Mouse (Mus musculus): ENCODE data around the gene Crp. TPM values are rescaled to one million over a fixed set of nuclear protein-coding genes. Genes with fewer than 3 reads are reported as not detected.

Gene Crp
- polyA plus RNA-seq, 1 experiment = not detected

DNA sequence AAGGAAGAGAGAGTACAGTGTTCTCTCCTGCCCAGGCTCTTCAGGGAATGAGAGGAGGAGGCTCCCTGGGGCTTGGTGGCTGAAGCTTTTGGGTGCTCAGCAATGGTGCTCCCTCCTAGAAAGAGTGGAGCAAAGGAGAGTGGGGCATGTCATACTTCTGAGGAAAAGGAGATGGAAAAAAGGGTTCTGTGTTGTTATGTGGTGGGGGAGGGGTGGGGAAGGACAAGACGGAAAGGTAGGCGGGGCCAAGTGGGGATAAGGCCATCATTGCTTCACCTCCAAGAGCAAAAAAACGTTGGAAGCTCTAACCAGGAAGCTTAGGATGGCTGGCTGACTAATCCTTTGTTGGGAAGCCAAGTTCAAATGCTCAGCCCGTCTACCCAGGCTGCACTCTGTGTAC is 14.1 kb downstream of the Crp start:
- no peak overlapping the region for H3K4me3 ChIP-seq (ENCODE audit: insufficient read depth, poor library complexity, severe bottlenecking)
- H3K79me3 ChIP-seq (ENCODE audit: low read depth) = no peaks in the 10 kb centered on the region
- no peaks in the 10 kb centered on the region for H3K79me2 ChIP-seq (ENCODE audit: control insufficient read depth, insufficient read depth)
- no peaks in the 10 kb centered on the region for H3K36me3 ChIP-seq (ENCODE audit: control insufficient read depth, insufficient read depth)
- no peaks in the 10 kb centered on the region for H3K27me3 ChIP-seq (ENCODE audit: control insufficient read depth, insufficient read depth, insufficient read length)
- TF ChIP-seq MAX (IDR thresholded peaks at IDR 0.05) (no peak), USF1 (IDR thresholded peaks at IDR 0.05; ENCODE audit: low read depth) (no peak), CEBPB (IDR thresholded peaks at IDR 0.05; ENCODE audit: low read depth) (no peak), FOSL1 (IDR thresholded peaks at IDR 0.05; ENCODE audit: insufficient read depth, low read length, poor library complexity, severe bottlenecking) (no peak), MYOG (IDR thresholded peaks at IDR 0.05; ENCODE audit: control insufficient read depth, extremely low read depth, insufficient read length) (no peak), CTCF (IDR thresholded peaks at IDR 0.05; ENCODE audit: control insufficient read depth, insufficient read depth, insufficient read length) (no peak), MYOD1 (IDR thresholded peaks at IDR 0.05; ENCODE audit: control insufficient read depth, insufficient read length, low read depth) (no peak)
- no peak overlapping the region for H3ac ChIP-seq (ENCODE audit: control insufficient read depth, insufficient read length, low read depth)

DNA sequence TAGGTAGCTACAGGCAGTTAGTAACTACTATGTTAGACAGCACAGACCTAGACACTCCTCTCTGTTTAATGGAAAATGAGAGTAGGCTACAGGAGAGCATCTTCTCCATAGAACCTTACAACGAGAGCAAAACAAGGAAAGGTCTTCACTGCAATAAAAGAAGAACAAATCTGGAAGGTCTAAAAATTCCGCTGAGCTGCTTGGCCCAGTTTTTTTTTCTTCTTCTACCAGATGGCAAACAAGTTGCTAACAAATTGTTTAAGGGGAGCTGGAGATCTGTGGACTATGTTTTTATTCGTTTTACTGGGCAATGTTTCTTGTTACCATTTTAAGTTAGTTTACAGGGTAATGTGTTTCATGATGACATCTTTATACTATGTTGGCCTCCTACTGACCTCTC is 53.4 kb downstream of the Crp start:
- H3K4me3 ChIP-seq (ENCODE audit: insufficient read depth, poor library complexity, severe bottlenecking) = no peak overlapping the region
- H3ac ChIP-seq (ENCODE audit: control insufficient read depth, insufficient read length, low read depth) = no peak overlapping the region
- no peaks in the 10 kb centered on the region for H3K79me2 ChIP-seq (ENCODE audit: control insufficient read depth, insufficient read depth)
- no peaks in the 10 kb centered on the region for H3K79me3 ChIP-seq (ENCODE audit: low read depth)
- no peaks in the 10 kb centered on the region for H3K36me3 ChIP-seq (ENCODE audit: control insufficient read depth, insufficient read depth)
- no peaks in the 10 kb centered on the region for H3K27me3 ChIP-seq (ENCODE audit: control insufficient read depth, insufficient read depth, insufficient read length)
- TF ChIP-seq MAX (IDR thresholded peaks at IDR 0.05) (no peak), CEBPB (IDR thresholded peaks at IDR 0.05; ENCODE audit: low read depth) (no peak), MYOG (IDR thresholded peaks at IDR 0.05; ENCODE audit: control insufficient read depth, extremely low read depth, insufficient read length) (no peak), MYOD1 (IDR thresholded peaks at IDR 0.05; ENCODE audit: control insufficient read depth, insufficient read length, low read depth) (no peak), FOSL1 (IDR thresholded peaks at IDR 0.05; ENCODE audit: insufficient read depth, low read length, poor library complexity, severe bottlenecking) (no peak), CTCF (IDR thresholded peaks at IDR 0.05; ENCODE audit: control insufficient read depth, insufficient read depth, insufficient read length) (no peak), USF1 (IDR thresholded peaks at IDR 0.05; ENCODE audit: low read depth) (no peak)

DNA sequence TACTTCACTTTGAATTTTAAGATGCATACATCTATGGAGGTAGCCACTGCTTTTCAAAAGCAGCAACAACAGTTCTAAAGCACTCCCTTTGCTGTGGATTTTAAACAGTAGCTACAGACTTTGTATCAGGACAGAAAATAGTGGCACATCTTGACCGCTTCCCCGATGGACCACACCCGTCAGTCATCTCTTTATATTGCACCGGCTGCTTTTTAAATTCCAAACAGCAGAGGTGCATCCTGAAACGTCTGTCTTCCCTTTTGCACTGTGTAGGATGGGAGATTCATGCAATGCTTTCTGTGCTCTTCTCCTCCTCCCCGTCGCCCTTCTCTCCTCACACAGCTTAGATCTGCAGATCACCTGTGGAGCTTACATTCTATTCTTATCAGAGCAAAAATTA is 57.3 kb downstream of the Crp start:
- TF ChIP-seq CEBPB (IDR thresholded peaks at IDR 0.05; ENCODE audit: low read depth) = no peak
- no peak for TF ChIP-seq FOSL1 (IDR thresholded peaks at IDR 0.05; ENCODE audit: insufficient read depth, low read length, poor library complexity, severe bottlenecking)
- TF ChIP-seq MYOD1 (IDR thresholded peaks at IDR 0.05; ENCODE audit: control insufficient read depth, insufficient read length, low read depth) = no peak
- no peaks in the 10 kb centered on the region for H3K27me3 ChIP-seq (ENCODE audit: control insufficient read depth, insufficient read depth, insufficient read length)

GRCm38 (mm10) chr1:172759525-172759924 is 61.7 kb downstream of the Crp start:
- H3K27me3 ChIP-seq (ENCODE audit: control insufficient read depth, insufficient read depth, insufficient read length) = no peaks in the 10 kb centered on the region
- H3K4me3 ChIP-seq (ENCODE audit: insufficient read depth, poor library complexity, severe bottlenecking) = no peak overlapping the region
- H3ac ChIP-seq (ENCODE audit: control insufficient read depth, insufficient read length, low read depth) = no peak overlapping the region
- TF ChIP-seq MAX (IDR thresholded peaks at IDR 0.05) = no peak
- TF ChIP-seq CEBPB (IDR thresholded peaks at IDR 0.05; ENCODE audit: low read depth) = no peak
- no peak for TF ChIP-seq USF1 (IDR thresholded peaks at IDR 0.05; ENCODE audit: low read depth)
- TF ChIP-seq MYOD1 (IDR thresholded peaks at IDR 0.05; ENCODE audit: control insufficient read depth, insufficient read length, low read depth) = no peak
- no peak for TF ChIP-seq FOSL1 (IDR thresholded peaks at IDR 0.05; ENCODE audit: insufficient read depth, low read length, poor library complexity, severe bottlenecking)
- no peaks in the 10 kb centered on the region for H3K79me3 ChIP-seq (ENCODE audit: low read depth)
- H3K36me3 ChIP-seq (ENCODE audit: control insufficient read depth, insufficient read depth) = no peaks in the 10 kb centered on the region
- H3K79me2 ChIP-seq (ENCODE audit: control insufficient read depth, insufficient read depth) = no peaks in the 10 kb centered on the region

More for the DNA sequence above, 57.3 kb downstream of the Crp start:
- H3ac ChIP-seq (ENCODE audit: control insufficient read depth, insufficient read length, low read depth) = no peak overlapping the region
- H3K36me3 ChIP-seq (ENCODE audit: control insufficient read depth, insufficient read depth) = no peaks in the 10 kb centered on the region
- no peaks in the 10 kb centered on the region for H3K79me2 ChIP-seq (ENCODE audit: control insufficient read depth, insufficient read depth)
- no peak overlapping the region for H3K4me3 ChIP-seq (ENCODE audit: insufficient read depth, poor library complexity, severe bottlenecking)
- no peaks in the 10 kb centered on the region for H3K79me3 ChIP-seq (ENCODE audit: low read depth)

- Histone ChIP-seq H3ac (ENCODE audit: control insufficient read depth, insufficient read length, low read depth) (no peak overlapping the region), H3K4me3 (ENCODE audit: insufficient read depth, poor library complexity, severe bottlenecking) (no peak overlapping the region), H3K79me3 (ENCODE audit: low read depth) (no peaks in the 10 kb centered on the region), H3K36me3 (ENCODE audit: control insufficient read depth, insufficient read depth) (no peaks in the 10 kb centered on the region), H3K27me3 (ENCODE audit: control insufficient read depth, insufficient read depth, insufficient read length) (no peaks in the 10 kb centered on the region), H3K79me2 (ENCODE audit: control insufficient read depth, insufficient read depth) (no peaks in the 10 kb centered on the region)
- TF ChIP-seq USF1 (IDR thresholded peaks at IDR 0.05; ENCODE audit: low read depth) (no peak), MYOD1 (IDR thresholded peaks at IDR 0.05; ENCODE audit: control insufficient read depth, insufficient read length, low read depth) (no peak), MYOG (IDR thresholded peaks at IDR 0.05; ENCODE audit: control insufficient read depth, extremely low read depth, insufficient read length) (no peak), CTCF (IDR thresholded peaks at IDR 0.05; ENCODE audit: control insufficient read depth, insufficient read depth, insufficient read length) (no peak), CEBPB (IDR thresholded peaks at IDR 0.05; ENCODE audit: low read depth) (no peak), MAX (IDR thresholded peaks at IDR 0.05) (no peak), FOSL1 (IDR thresholded peaks at IDR 0.05; ENCODE audit: insufficient read depth, low read length, poor library complexity, severe bottlenecking) (no peak)
These were observed 81.3 kb downstream of the Crp start for GRCm38 (mm10) chr1:172779195-172779594.

- Histone ChIP-seq H3K4me3 (ENCODE audit: insufficient read depth, poor library complexity, severe bottlenecking) (no peak overlapping the region), H3K36me3 (ENCODE audit: control insufficient read depth, insufficient read depth) (no peaks in the 10 kb centered on the region), H3K79me3 (ENCODE audit: low read depth) (no peaks in the 10 kb centered on the region), H3K79me2 (ENCODE audit: control insufficient read depth, insufficient read depth) (no peaks in the 10 kb centered on the region), H3K27me3 (ENCODE audit: control insufficient read depth, insufficient read depth, insufficient read length) (no peaks in the 10 kb centered on the region), H3ac (ENCODE audit: control insufficient read depth, insufficient read length, low read depth) (no peak overlapping the region)
- TF ChIP-seq MYOD1 (IDR thresholded peaks at IDR 0.05; ENCODE audit: control insufficient read depth, insufficient read length, low read depth) = no peak
- no peak for TF ChIP-seq FOSL1 (IDR thresholded peaks at IDR 0.05; ENCODE audit: insufficient read depth, low read length, poor library complexity, severe bottlenecking)
- no peak for TF ChIP-seq USF1 (IDR thresholded peaks at IDR 0.05; ENCODE audit: low read depth)
- no peak for TF ChIP-seq CTCF (IDR thresholded peaks at IDR 0.05; ENCODE audit: control insufficient read depth, insufficient read depth, insufficient read length)
- TF ChIP-seq MYOG (IDR thresholded peaks at IDR 0.05; ENCODE audit: control insufficient read depth, extremely low read depth, insufficient read length) = no peak
- TF ChIP-seq CEBPB (IDR thresholded peaks at IDR 0.05; ENCODE audit: low read depth) = no peak
- no peak for TF ChIP-seq MAX (IDR thresholded peaks at IDR 0.05)
These were observed 87.5 kb downstream of the Crp start for GRCm38 (mm10) chr1:172785322-172785721.
